Mouse (Mus musculus): ENCODE measurements around the gene Grid2. TPM values are rescaled to one million over a fixed set of nuclear protein-coding genes. Genes with fewer than 3 reads are reported as not detected.

The Grid2 gene
- polyA plus RNA-seq, 1 experiment from 2014 or later = 17.9 TPM

- 38% methylated on average over 1 of the region's 1 CpGs for WGBS
- H3K9ac ChIP-seq (ENCODE audit: low read depth, low read length) = no peak overlapping the region
- no peaks in the 10 kb centered on the region for H3K4me1 ChIP-seq (ENCODE audit: control insufficient read depth, insufficient read depth, low read depth, low read length)
- H3K4me3 ChIP-seq (ENCODE audit: low read length) = no peak overlapping the region
- no peak overlapping the region for H3K4me2 ChIP-seq (ENCODE audit: low read length)
- no peaks in the 10 kb centered on the region for H3K27me3 ChIP-seq (replicated peaks; ENCODE audit: control insufficient read depth, insufficient read depth, low read length)
- no peak overlapping the region for H3K27ac ChIP-seq (ENCODE audit: low read depth, low read length)
- no peaks in the 10 kb centered on the region for H3K36me3 ChIP-seq (ENCODE audit: control insufficient read depth, insufficient read depth, low read length)
- no peak for ATAC-seq
- H3K9me3 ChIP-seq (ENCODE audit: control insufficient read depth, low read length) = no peaks in the 10 kb centered on the region
These were observed 1042.0 kb downstream of the Grid2 start for GRCm38 (mm10) chr6:64297633-64298032.

GRCm38 (mm10) chr6:64304709-64305476 is 1049.2 kb downstream of the Grid2 start:
- Histone ChIP-seq H3K9me3 (ENCODE audit: control insufficient read depth, low read length) (no peaks in the 10 kb centered on the region), H3K36me3 (ENCODE audit: control insufficient read depth, insufficient read depth, low read length) (no peaks in the 10 kb centered on the region), H3K9ac (ENCODE audit: low read depth, low read length) (no peak overlapping the region), H3K4me2 (ENCODE audit: low read length) (no peak overlapping the region), H3K27me3 (replicated peaks; ENCODE audit: control insufficient read depth, insufficient read depth, low read length) (no peaks in the 10 kb centered on the region), H3K4me1 (ENCODE audit: control insufficient read depth, insufficient read depth, low read depth, low read length) (no peaks in the 10 kb centered on the region), H3K4me3 (ENCODE audit: low read length) (no peak overlapping the region), H3K27ac (ENCODE audit: low read depth, low read length) (no peak overlapping the region)
- ATAC-seq = no peak
- 71% methylated on average over 2 of the region's 2 CpGs for WGBS

GRCm38 (mm10) chr6:64308631-64309030 is 1053.0 kb downstream of the Grid2 start:
- H3K4me3 ChIP-seq (ENCODE audit: low read length) = no peak overlapping the region
- H3K36me3 ChIP-seq (ENCODE audit: control insufficient read depth, insufficient read depth, low read length) = no peaks in the 10 kb centered on the region
- H3K4me1 ChIP-seq (ENCODE audit: control insufficient read depth, insufficient read depth, low read depth, low read length) = no peaks in the 10 kb centered on the region
- H3K9me3 ChIP-seq (ENCODE audit: control insufficient read depth, low read length) = no peaks in the 10 kb centered on the region
- no peak for ATAC-seq
- no peaks in the 10 kb centered on the region for H3K27me3 ChIP-seq (replicated peaks; ENCODE audit: control insufficient read depth, insufficient read depth, low read length)
- WGBS = 70% methylated on average over 1 of the region's 1 CpGs
- H3K27ac ChIP-seq (ENCODE audit: low read depth, low read length) = no peak overlapping the region
- H3K4me2 ChIP-seq (ENCODE audit: low read length) = no peak overlapping the region
- H3K9ac ChIP-seq (ENCODE audit: low read depth, low read length) = no peak overlapping the region

DNA sequence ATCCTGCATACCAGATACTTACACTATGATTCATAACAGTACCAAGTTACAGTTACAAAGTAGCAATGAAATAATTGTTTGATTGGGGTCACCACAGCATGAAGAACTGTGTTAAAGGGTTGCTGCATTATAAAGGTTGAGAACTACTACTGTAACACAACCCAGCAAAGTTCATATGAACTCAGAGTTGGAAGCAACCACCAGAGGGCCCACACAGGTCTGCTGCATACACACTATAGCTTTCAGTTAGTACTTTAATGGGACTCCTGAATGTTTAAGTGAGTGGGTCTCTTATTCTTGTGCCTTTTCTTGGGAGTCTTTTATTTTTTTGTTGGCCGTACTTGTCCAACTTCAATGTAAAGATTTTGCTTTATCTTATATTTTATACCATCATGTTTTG is 1057.5 kb downstream of the Grid2 start:
- no peak overlapping the region for H3K4me2 ChIP-seq (ENCODE audit: low read length)
- H3K4me1 ChIP-seq (ENCODE audit: control insufficient read depth, insufficient read depth, low read depth, low read length) = no peaks in the 10 kb centered on the region
- H3K4me3 ChIP-seq (ENCODE audit: low read length) = no peak overlapping the region
- no peak overlapping the region for H3K9ac ChIP-seq (ENCODE audit: low read depth, low read length)
- no peak overlapping the region for H3K27ac ChIP-seq (ENCODE audit: low read depth, low read length)
- no peaks in the 10 kb centered on the region for H3K27me3 ChIP-seq (replicated peaks; ENCODE audit: control insufficient read depth, insufficient read depth, low read length)
- no peak for ATAC-seq
- no peaks in the 10 kb centered on the region for H3K36me3 ChIP-seq (ENCODE audit: control insufficient read depth, insufficient read depth, low read length)
- 94% methylated on average over 1 of the region's 1 CpGs for WGBS
- H3K9me3 ChIP-seq (ENCODE audit: control insufficient read depth, low read length) = no peaks in the 10 kb centered on the region

- H3K9me3 ChIP-seq (ENCODE audit: control insufficient read depth, low read length) = no peaks in the 10 kb centered on the region
- no peak overlapping the region for H3K4me3 ChIP-seq (ENCODE audit: low read length)
- H3K4me1 ChIP-seq (ENCODE audit: control insufficient read depth, insufficient read depth, low read depth, low read length) = no peaks in the 10 kb centered on the region
- no peak for ATAC-seq
- WGBS = 94% methylated on average over 1 of the region's 1 CpGs
- no peak overlapping the region for H3K9ac ChIP-seq (ENCODE audit: low read depth, low read length)
- no peaks in the 10 kb centered on the region for H3K36me3 ChIP-seq (ENCODE audit: control insufficient read depth, insufficient read depth, low read length)
- H3K27ac ChIP-seq (ENCODE audit: low read depth, low read length) = no peak overlapping the region
- no peak overlapping the region for H3K4me2 ChIP-seq (ENCODE audit: low read length)
- no peaks in the 10 kb centered on the region for H3K27me3 ChIP-seq (replicated peaks; ENCODE audit: control insufficient read depth, insufficient read depth, low read length)
These were observed 1071.3 kb downstream of the Grid2 start for GRCm38 (mm10) chr6:64326936-64327335.

- 69% methylated on average over 3 of the region's 3 CpGs for WGBS
- Histone ChIP-seq H3K4me2 (ENCODE audit: low read length) (no peak overlapping the region), H3K4me1 (ENCODE audit: control insufficient read depth, insufficient read depth, low read depth, low read length) (no peaks in the 10 kb centered on the region), H3K27me3 (replicated peaks; ENCODE audit: control insufficient read depth, insufficient read depth, low read length) (no peaks in the 10 kb centered on the region), H3K27ac (ENCODE audit: low read depth, low read length) (no peak overlapping the region), H3K9ac (ENCODE audit: low read depth, low read length) (no peak overlapping the region), H3K9me3 (ENCODE audit: control insufficient read depth, low read length) (no peaks in the 10 kb centered on the region), H3K36me3 (ENCODE audit: control insufficient read depth, insufficient read depth, low read length) (no peaks in the 10 kb centered on the region), H3K4me3 (ENCODE audit: low read length) (no peak overlapping the region)
- no peak for ATAC-seq
These were observed 1072.2 kb downstream of the Grid2 start for GRCm38 (mm10) chr6:64327876-64328275.

GRCm38 (mm10) chr6:64398413-64399098 is 1142.9 kb downstream of the Grid2 start:
- Histone ChIP-seq H3K9ac (ENCODE audit: low read depth, low read length) (no peak overlapping the region), H3K4me3 (ENCODE audit: low read length) (no peak overlapping the region), H3K27ac (ENCODE audit: low read depth, low read length) (no peak overlapping the region), H3K36me3 (ENCODE audit: control insufficient read depth, insufficient read depth, low read length) (no peaks in the 10 kb centered on the region), H3K4me1 (ENCODE audit: control insufficient read depth, insufficient read depth, low read depth, low read length) (no peaks in the 10 kb centered on the region), H3K9me3 (ENCODE audit: control insufficient read depth, low read length) (no peaks in the 10 kb centered on the region), H3K4me2 (ENCODE audit: low read length) (no peak overlapping the region), H3K27me3 (replicated peaks; ENCODE audit: control insufficient read depth, insufficient read depth, low read length) (no peaks in the 10 kb centered on the region)
- 92% methylated on average over 4 of the region's 4 CpGs for WGBS
- no peak for ATAC-seq

- Histone ChIP-seq H3K27me3 (replicated peaks; ENCODE audit: control insufficient read depth, insufficient read depth, low read length) (no peaks in the 10 kb centered on the region), H3K4me2 (ENCODE audit: low read length) (no peak overlapping the region), H3K9ac (ENCODE audit: low read depth, low read length) (no peak overlapping the region), H3K36me3 (ENCODE audit: control insufficient read depth, insufficient read depth, low read length) (no peaks in the 10 kb centered on the region), H3K4me3 (ENCODE audit: low read length) (no peak overlapping the region), H3K9me3 (ENCODE audit: control insufficient read depth, low read length) (no peaks in the 10 kb centered on the region), H3K27ac (ENCODE audit: low read depth, low read length) (no peak overlapping the region), H3K4me1 (ENCODE audit: control insufficient read depth, insufficient read depth, low read depth, low read length) (no peaks in the 10 kb centered on the region)
- ATAC-seq = no peak
These were observed 1172.0 kb downstream of the Grid2 start for GRCm38 (mm10) chr6:64427658-64428057.

- no peak overlapping the region for H3K27ac ChIP-seq (ENCODE audit: low read depth, low read length)
- 21% methylated on average over 1 of the region's 1 CpGs for WGBS
- H3K27me3 ChIP-seq (replicated peaks; ENCODE audit: control insufficient read depth, insufficient read depth, low read length) = no peaks in the 10 kb centered on the region
- no peak overlapping the region for H3K9ac ChIP-seq (ENCODE audit: low read depth, low read length)
- no peaks in the 10 kb centered on the region for H3K9me3 ChIP-seq (ENCODE audit: control insufficient read depth, low read length)
- H3K36me3 ChIP-seq (ENCODE audit: control insufficient read depth, insufficient read depth, low read length) = no peaks in the 10 kb centered on the region
- H3K4me3 ChIP-seq (ENCODE audit: low read length) = no peak overlapping the region
- no peak overlapping the region for H3K4me2 ChIP-seq (ENCODE audit: low read length)
- no peaks in the 10 kb centered on the region for H3K4me1 ChIP-seq (ENCODE audit: control insufficient read depth, insufficient read depth, low read depth, low read length)
- ATAC-seq = no peak
These were observed 1173.2 kb downstream of the Grid2 start for GRCm38 (mm10) chr6:64428898-64429297.

Data from hindbrain, embryonic 16.5 days (tissue).